Mouse (Mus musculus) inflammation-experienced regulatory T-cells (primary cell): ENCODE results near the gene Tnfsf4. TPM values are rescaled to one million over a fixed set of nuclear protein-coding genes. Genes with fewer than 3 reads are reported as not detected.

Experiments used
- polyA plus RNA-seq, 2 experiments: library from polyadenylated mRNA; unstranded; fragments of 100-300 nt; shearing (Covaris generic); gene quantifications; one replicate each; pipeline ENCODE4 v1.2.1; 2017

The Tnfsf4 gene
- not detected for polyA plus RNA-seq

GRCm38 (mm10) chr1:161394931-161395459 is at the start of gene Tnfsf4:
Tnfsf4 (plus strand) TSS chr1:161395409.

Other genes with a start within 250 kb of the Tnfsf4 start
- gene Tex50, start 236.1 kb upstream of the Tnfsf4 start, polyA plus RNA-seq, result under 1 TPM in 1 of 2 experiments, not detected in 1; 0.13 TPM
- gene Prdx6, start 144.2 kb upstream of the Tnfsf4 start, polyA plus RNA-seq, result 100 to 1,000 TPM; 240 to 318 TPM
- gene Tnfsf18, start 99.2 kb downstream of the Tnfsf4 start, polyA plus RNA-seq, result under 1 TPM in 1 of 2 experiments, not detected in 1; 0.13 TPM